Mouse (Mus musculus) urinary bladder, postnatal 14 days (tissue): ENCODE measurements around the gene Fxr2.
A peak's percentile ranks its signal among the peaks of the same experiment; 100 is the strongest.
"Not testable (repeated sequence)": the region's sequence is repeated elsewhere in the genome, so short reads cannot be mapped to it uniquely, and the experiment has no call there.

Experiments
- DNase-seq: peaks from one replicate; pipeline ENCODE4 v3.0.0; 2021; ENCODE audit warnings: low spot score

Gene Fxr2

DNA sequence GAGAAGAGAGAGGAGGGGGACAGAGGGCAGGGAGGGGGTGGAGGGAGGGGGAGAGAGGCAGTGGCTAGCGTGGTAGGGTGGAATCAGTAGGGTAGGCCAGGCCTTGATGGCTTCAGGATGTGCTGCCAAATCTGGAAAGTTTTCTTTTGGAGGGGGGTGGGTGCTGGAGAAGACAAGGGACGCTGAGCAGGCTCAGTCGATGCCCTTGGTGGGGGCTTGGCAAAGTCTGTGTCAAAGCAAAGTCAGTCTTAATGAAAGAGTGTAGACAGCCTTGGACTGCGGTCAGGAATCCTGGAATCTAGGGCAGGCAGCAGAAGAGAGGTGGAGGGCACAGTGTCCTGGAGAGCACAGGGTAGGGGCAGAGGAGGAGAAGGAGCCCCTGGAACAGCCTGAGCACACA lies 21.9 kb upstream of the Fxr2 start:
- no peak for DNase-seq

DNA sequence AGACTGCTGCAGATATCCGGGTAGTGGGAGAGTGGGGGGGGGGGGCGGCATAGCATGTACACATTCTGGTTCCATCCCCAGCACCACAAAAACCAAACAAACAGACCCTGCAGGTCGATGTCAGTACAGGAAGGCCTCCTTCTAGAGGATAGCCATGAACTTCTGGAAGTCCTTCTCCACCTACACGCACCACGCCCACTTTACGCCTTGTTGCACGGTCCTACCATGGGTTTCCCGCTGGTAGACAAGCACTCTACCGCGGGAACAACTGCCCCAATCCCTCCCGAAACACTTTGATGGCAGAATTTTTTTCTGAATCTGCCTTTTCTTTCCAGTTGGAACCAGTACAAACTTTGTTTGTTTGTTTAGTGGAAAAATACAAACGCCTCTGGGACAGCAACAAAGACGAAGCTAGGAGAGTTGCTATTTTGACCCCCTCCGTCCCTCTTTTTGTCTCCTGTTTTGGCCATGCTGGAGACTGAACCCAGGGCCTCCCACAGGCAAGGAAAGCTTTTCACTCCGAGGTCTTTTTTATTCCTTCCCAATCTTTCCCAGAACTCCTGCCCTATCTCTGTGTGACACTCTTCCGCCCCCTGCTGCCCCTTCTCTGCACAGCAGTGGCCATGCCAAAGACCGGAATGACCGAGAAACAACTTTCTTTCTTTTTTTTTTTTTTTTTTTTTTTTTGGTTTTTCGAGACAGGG lies 19.1 kb upstream of the Fxr2 start:
- DNase-seq: peak; percentile 89

- DNase-seq: not testable (repeated sequence)
These were observed 18.6 kb upstream of the Fxr2 start for GRCm38 (mm10) chr11:69614257-69614588.

GRCm38 (mm10) chr11:69616781-69617180 lies 16.0 kb upstream of the Fxr2 start:
- DNase-seq: no peak

- no peak for DNase-seq
These were observed 15.0 kb upstream of the Fxr2 start, which contains the start of gene Shbg for GRCm38 (mm10) chr11:69617805-69618204. TSS of gene Shbg (minus strand) at chr11:69617905.

DNA sequence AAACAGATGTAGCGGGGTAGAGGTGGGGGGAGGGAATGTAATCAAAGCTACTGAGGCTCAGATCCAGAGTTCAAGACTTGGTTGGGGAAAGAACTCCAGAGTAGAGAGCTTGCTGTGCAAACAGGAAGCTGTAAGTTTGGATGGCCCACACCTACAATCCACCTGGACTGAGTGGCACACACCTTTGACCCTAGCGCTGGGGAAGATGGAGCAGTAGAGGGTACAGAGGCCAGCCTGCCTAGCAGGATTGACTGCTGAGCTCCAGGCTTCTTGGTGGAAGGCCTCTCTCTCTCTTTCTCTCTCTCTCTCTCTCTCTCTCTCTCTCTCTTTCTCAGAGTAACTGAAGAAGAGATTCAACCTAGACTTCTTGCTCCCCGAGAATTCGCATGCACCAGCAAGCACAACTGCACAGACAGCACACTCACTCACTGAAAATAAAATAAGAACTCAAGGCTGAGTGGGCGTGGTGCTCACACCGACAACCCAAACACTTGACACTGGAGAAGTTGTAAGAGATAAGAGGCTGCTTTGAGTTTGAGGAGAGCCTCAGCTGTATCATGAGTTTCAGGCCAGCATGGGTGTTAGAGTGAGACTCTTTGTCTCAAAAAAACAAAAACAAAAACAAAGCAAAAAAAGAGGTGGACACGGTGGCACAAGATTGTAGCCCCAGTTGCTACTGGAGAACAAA lies 12.3 kb upstream of the Fxr2 start:
- no peak for DNase-seq

DNA sequence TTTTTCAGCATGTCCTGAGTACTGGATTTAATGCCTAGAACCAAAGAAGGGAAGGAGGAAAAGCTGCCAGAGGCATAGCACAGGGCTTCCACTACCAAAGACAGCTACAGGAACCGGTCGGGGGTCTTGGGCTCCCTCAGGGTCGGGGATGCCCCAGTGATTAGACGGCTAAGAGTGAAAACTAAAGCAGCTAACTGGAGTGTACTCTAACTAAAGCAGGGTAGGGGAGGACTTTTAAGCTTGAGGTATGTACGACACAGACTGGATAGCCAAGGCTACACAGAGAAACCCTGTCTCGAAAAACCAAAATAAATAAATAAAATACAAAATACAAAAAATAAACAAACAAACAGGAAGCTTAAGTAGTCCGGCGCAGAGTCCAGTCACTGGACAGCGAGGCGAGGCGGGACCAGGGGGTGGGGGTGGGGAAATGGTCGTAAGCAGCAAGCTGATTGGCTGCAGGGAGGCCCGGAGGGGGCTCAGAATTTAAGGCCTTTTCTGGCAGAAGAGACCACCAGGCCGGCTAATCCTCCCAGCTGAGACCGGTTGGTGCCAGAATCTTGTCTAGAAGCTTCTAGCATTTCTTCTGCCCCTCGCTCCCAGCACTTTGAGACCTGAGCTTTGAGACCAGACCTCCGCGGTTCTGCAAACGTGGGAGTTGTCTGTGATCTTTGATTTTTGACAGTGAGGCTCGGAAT lies 11.1 kb upstream of the Fxr2 start, which contains the start of gene Sat2:
Gene Sat2, plus strand, starts transcription at position 454 of the 698 bp plus-strand sequence.
- DNase-seq: peak; percentile 43

- DNase-seq: no peak
These were observed 10.4 kb upstream of the Fxr2 start for GRCm38 (mm10) chr11:69622406-69622805.

DNA sequence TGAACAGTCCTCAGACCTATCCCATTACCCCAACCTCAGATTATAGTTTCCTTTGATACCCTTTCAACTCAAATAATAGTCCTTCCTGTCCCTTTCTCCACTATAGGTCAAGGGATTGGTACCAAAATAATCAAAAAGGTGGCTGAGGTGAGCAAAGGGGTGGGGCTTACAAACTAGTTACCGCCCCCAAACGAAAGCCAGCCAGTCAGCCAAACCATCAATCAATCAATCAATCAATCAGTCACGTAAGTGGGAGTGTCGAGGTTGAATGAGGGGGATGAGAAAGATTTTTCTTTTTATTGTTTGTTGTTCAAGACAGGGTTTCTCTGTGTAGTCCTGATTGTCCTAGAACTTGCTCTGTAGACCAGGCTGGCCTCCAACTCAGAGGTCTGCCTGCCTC lies 9.8 kb upstream of the Fxr2 start:
- no peak for DNase-seq

- not testable (repeated sequence) for DNase-seq
These were observed 8.5 kb upstream of the Fxr2 start for GRCm38 (mm10) chr11:69624339-69624738.

DNA sequence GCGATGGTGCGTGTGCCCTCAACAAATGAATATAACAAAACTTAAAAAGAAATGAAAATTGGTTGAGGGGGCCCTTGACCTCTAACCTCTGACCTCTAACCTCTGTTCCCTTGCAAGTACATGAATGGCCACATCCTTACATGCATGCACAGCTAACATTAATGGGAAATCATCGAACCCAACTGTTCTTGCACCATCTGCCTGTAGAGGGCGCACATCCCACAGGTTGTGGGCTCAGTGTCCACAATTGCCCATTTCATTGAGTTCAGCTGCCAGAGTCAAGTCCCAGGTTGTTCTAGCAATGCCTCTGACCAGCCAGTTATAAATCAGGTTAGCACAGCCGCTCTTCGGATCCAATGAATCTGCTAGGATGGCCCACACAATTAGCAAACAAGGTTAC lies 4.5 kb upstream of the Fxr2 start:
- DNase-seq: peak; percentile 78

GRCm38 (mm10) chr11:69629802-69630201 lies 3.0 kb upstream of the Fxr2 start:
- no peak for DNase-seq

- DNase-seq: peak; percentile 65
These were observed 507 bp downstream of the Fxr2 start for GRCm38 (mm10) chr11:69633128-69633866.

DNA sequence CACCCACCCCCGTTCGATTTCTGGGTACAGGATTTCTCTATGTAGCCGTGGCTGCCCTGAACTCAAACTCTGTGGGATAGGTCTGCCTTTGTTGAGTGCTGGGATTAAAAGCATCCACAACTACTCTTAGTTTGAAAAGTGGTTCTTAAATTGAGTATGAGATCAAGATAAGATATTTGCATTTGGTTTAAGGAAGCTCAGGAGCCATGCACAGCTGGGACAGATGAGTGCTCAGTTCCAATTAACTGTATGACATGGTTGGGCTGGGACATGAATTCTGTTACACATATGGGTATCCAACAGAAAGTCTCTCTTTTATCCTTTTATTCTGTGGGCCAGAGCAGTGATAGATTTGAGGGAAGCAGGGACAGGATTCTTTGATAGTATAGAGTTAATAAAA lies 2.7 kb downstream of the Fxr2 start:
- DNase-seq: no peak

DNA sequence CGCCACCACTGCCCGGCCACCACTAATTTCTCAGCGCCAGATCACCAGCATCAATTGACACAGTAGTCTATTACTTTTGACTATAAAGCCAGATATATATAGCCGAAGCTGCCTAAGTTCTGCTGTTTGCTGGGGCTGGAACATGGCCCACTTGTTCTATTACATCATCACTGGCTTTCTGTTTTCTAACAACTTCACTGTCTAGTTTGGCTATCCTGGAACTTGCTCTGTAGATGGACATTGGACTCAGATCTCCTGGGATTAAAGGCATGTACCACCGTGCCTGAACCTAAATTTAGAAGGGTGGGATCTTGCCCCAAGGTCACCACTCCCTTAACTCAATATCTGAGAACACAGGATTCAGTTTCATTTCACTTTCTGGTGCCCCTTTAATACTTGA lies 13.1 kb downstream of the Fxr2 start:
- no peak for DNase-seq

- DNase-seq: no peak
These were observed 20.6 kb downstream of the Fxr2 start for GRCm38 (mm10) chr11:69653399-69653798.

DNA sequence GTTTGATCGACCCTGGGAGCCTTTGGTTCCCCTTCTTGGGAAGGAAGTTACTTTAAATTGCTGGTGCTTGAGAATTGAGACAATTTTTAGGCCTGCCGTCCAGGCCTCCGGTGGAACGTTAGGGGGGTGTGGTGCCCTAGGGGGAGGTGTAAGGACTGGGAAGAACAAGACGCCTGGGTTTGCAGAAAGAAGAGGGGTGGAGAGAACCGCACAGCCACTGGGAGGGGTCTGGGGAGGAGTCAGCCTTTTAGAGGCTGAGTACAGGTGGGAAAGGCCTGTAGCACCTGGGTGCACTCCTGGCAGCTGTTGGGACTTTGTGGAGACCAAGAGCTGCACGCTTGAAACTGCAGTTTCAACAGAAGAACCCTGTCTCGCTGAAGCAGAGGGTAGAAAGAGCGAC lies 22.0 kb downstream of the Fxr2 start:
- DNase-seq: peak; percentile 57

DNA sequence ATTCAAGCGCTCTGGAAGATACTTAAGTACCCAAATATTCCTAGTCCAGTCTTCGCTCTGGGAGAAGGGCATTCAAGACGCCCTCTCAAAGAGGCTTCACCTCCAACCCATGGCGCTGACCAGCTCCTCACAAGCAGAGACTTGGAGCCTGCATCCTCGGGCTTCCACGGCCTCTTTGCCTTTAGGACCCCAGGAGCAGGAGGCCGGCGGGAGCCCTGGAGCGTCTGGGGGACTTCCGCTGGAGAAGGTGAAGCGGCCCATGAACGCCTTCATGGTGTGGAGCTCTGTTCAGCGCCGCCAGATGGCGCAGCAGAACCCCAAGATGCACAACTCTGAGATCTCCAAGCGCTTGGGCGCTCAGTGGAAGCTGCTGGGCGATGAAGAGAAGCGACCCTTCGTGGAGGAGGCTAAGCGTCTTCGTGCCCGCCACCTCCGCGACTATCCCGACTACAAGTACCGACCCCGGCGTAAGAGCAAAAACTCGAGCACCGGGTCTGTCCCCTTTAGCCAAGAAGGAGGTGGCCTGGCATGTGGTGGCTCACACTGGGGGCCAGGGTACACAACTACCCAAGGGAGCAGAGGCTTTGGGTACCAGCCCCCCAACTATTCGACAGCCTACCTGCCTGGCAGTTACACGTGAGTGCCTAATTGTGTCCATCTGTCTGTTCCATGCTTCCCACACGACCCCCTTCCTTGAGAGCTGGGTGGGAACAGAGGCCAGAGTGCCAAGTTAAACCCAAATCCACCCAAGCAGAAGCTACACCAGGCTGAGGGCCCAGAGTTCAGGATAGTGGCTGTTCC lies 22.7 kb downstream of the Fxr2 start, which contains the start of gene Sox15:
Gene Sox15, plus strand, starts transcription at position 51 of the 801 bp plus-strand sequence.
- peak; percentile 77 for DNase-seq

DNA sequence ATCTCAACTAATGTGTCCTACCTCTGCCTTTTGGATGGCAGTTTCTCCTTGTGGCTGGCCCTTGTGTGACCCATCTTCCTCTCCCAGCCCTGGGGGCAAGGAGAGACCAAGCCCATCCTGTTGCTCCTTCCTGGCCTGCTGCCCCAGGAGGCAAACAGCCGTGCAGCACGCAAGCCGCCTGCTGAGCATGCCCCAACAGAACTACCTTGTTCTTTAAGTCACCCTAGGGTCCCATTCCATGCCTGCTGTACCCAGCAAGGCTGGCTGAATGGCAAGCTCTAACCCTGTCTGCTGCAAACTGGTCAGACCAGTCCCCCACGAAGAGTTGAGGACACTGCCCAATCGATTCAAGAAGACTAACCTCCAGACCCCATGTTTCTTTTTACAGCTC lies 23.3 kb downstream of the Fxr2 start:
- DNase-seq: peak; percentile 70

DNA sequence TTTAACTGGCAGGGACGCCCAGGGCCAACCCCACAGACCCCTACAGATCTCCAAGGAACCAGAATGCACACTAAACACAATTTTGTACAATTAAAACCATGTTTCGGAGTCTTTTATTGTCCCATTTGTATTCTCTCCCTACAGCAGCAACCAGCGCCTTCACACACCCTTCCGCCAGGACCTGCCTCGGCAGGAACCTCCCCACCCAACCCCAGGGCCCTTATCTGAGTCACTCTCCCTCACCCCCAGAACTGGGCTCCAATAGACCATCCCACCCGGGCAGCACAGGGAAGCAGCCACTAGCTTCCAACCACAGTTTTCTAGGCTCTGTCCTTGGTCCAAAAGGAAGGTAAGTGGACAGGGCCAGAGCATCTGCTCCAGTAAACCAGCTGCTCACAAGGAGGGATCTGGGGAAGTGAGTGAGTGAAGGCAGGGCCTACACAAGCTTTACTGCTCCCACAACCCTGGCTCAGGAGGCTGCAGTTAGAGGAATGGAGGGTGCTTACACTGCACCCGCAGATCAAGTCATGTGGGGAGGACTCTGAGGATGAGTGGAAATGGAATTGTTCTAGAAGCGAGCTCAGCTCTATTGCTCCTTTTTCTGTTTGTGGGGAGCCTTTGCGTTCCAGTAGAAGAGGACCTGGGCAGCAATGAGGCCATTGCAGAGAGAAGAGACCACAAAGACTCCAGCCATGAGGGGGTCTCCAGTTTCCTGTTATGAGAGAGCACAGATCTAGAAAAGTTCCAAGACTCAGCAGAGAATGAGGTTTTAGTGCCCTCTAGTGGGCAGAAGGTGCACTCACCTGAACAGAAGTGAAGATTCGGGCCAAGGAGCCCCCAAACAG lies 24.0 kb downstream of the Fxr2 start:
- peak; percentile 68 for DNase-seq
